Mouse (Mus musculus) hindbrain, embryonic 14.5 days (tissue): ENCODE data around the gene Hist1h2ab. TPM values are rescaled to one million over a fixed set of nuclear protein-coding genes. Genes with fewer than 3 reads are reported as not detected.
A peak's percentile ranks its signal among the peaks of the same experiment; 100 is the strongest.

Source experiments
- ATAC-seq: fragments of 200-750 bp; cut with Nextera tagmentation; 2 replicates; pipeline ENCODE4 v1.8.0; 2017; ENCODE audit warnings: moderate number of reproducible peaks, mild to moderate bottlenecking, moderate TSS enrichment, moderate library complexity; ENCODE audit not compliant: low FRiP score
- DNase-seq: peaks from one replicate; pipeline ENCODE4 v3.0.0-alpha.2; 2015; ENCODE audit warnings: low spot score
- H3K27ac ChIP-seq: fragments of 300-500 bp; sonication (generic); 2 replicates; pipeline ENCODE4 v1.5.1; 2014; ENCODE audit warnings: mild to moderate bottlenecking, moderate library complexity
- H3K27me3 ChIP-seq: fragments of 300-500 bp; sonication (generic); 2 replicates; pipeline ENCODE4 v1.6.1; 2014; ENCODE audit warnings: mild to moderate bottlenecking, low read length, mixed read lengths; ENCODE audit not compliant: control insufficient read depth, insufficient read depth
- H3K36me3 ChIP-seq: fragments of 300-500 bp; sonication (generic); replicated peaks from 2 replicates; pipeline ENCODE4 v1.6.1; 2014; ENCODE audit not compliant: control insufficient read depth, insufficient read depth
- H3K4me1 ChIP-seq: fragments of 300-500 bp; sonication (generic); replicated peaks from 2 replicates; pipeline ENCODE4 v1.6.1; 2014; ENCODE audit warnings: antibody characterized with exemption, low read length, mixed read lengths; ENCODE audit not compliant: control insufficient read depth, insufficient read depth
- H3K4me2 ChIP-seq: fragments of 300-500 bp; sonication (generic); replicated peaks from 2 replicates; pipeline ENCODE4 v1.6.1; 2014; ENCODE audit warnings: mild to moderate bottlenecking, moderate library complexity
- H3K4me3 ChIP-seq: fragments of 300-500 bp; sonication (generic); replicated peaks from 2 replicates; pipeline ENCODE4 v1.5.1; 2014; ENCODE audit warnings: mild to moderate bottlenecking, low read length
- H3K9ac ChIP-seq: fragments of 300-500 bp; sonication (generic); 2 replicates; pipeline ENCODE4 v1.6.1; 2014
- H3K9me3 ChIP-seq: fragments of 300-500 bp; sonication (generic); 2 replicates; pipeline ENCODE4 v1.6.1; 2016; ENCODE audit warnings: low read length; ENCODE audit not compliant: control insufficient read depth
- WGBS: fragments of 180-500 bp; shearing (Covaris S2); extraction: QIAGEN DNeasy Blood & Tissue Kit; methylation state at CpG from one replicate; pipeline ENCODE4 v1.1.7; 2014; 5-methylcytosine and 5-hydroxymethylcytosine counted together
- polyA plus RNA-seq: library from polyadenylated mRNA; unstranded; fragments of >200 nt; fragmentation: Nextera tagmentation; extraction: Ambion mirVana; gene quantifications from 2 replicates; pipeline ENCODE4 v1.2.1, GENCODE M21; 2014

Hist1h2ab gene
- polyA plus RNA-seq, 1 experiment from 2014 or later, result 6.7 TPM

- Histone ChIP-seq H3K36me3 (no peaks in the 10 kb centered on the region), H3K27me3 (no peaks in the 10 kb centered on the region), H3K4me1 (no peaks in the 10 kb centered on the region), H3K9ac (no peak overlapping the region), H3K4me3 (no peak overlapping the region), H3K27ac (no peak overlapping the region), H3K9me3 (no peaks in the 10 kb centered on the region), H3K4me2 (no peak overlapping the region)
- peak; percentile 76 for DNase-seq
- no peak; the same call in 1 of the 2 replicates for ATAC-seq
- WGBS, result 23% methylated on average over 8 of the region's 8 CpGs
These were observed 18.6 kb upstream of the Hist1h2ab start for GRCm38 (mm10) chr13:23732156-23732804.

- 92% methylated on average over 5 of the region's 5 CpGs for WGBS
- no peak overlapping the region for H3K4me2 ChIP-seq
- H3K27me3 ChIP-seq, result no peaks in the 10 kb centered on the region
- no peak overlapping the region for H3K27ac ChIP-seq
- H3K9me3 ChIP-seq, result no peaks in the 10 kb centered on the region
- H3K36me3 ChIP-seq, result no peaks in the 10 kb centered on the region
- peaks cover 12% of the 10 kb centered on the region; the same call in 1 of the 2 replicates for H3K4me1 ChIP-seq
- no peak overlapping the region for H3K9ac ChIP-seq
- no peak for ATAC-seq
- DNase-seq, result no peak
- no peak overlapping the region for H3K4me3 ChIP-seq
These were observed 13.8 kb upstream of the Hist1h2ab start for GRCm38 (mm10) chr13:23737091-23737490.

GRCm38 (mm10) chr13:23738041-23738440 is 12.9 kb upstream of the Hist1h2ab start:
- WGBS, result 20% methylated on average over 4 of the region's 4 CpGs
- ATAC-seq (no peak), DNase-seq (no peak)
- peak overlapping the region; percentile 97 for H3K4me2 ChIP-seq
- H3K27me3 ChIP-seq, result no peaks in the 10 kb centered on the region
- peaks cover 12% of the 10 kb centered on the region; the same call in 1 of the 2 replicates for H3K4me1 ChIP-seq
- H3K9me3 ChIP-seq, result no peaks in the 10 kb centered on the region
- H3K9ac ChIP-seq, result peak overlapping the region; percentile 63; the same call in 1 of the 2 replicates
- H3K4me3 ChIP-seq, result peak overlapping the region; percentile 48
- peak overlapping the region; percentile 69 for H3K27ac ChIP-seq
- H3K36me3 ChIP-seq, result no peaks in the 10 kb centered on the region

- WGBS, result under 1% methylated on average over 28 of the region's 38 CpGs
- Histone ChIP-seq H3K9me3 (no peaks in the 10 kb centered on the region), H3K36me3 (no peaks in the 10 kb centered on the region), H3K4me2 (peak within 1 kb of the TSS; percentile 97), H3K4me1 (peaks cover 12% of the 10 kb centered on the region; the same call in 1 of the 2 replicates), H3K4me3 (peak within 1 kb of the TSS; percentile 48), H3K27ac (peak within 1 kb of the TSS; percentile 80), H3K27me3 (no peaks in the 10 kb centered on the region), H3K9ac (peak within 1 kb of the TSS; percentile 63)
- DNase-seq, result peak; percentile 88
- peak; percentile 93 for ATAC-seq
These were observed 12.3 kb upstream of the Hist1h2ab start, which contains the start of gene Hist1h1c for GRCm38 (mm10) chr13:23738677-23739068. Gene Hist1h1c, plus strand, starts transcription at chr13:23738808.

- DNase-seq, result peak; percentile 86
- Histone ChIP-seq H3K4me3 (peak overlapping the region; percentile 48), H3K27ac (peak overlapping the region; percentile 80), H3K9me3 (no peaks in the 10 kb centered on the region), H3K9ac (peak overlapping the region; percentile 63), H3K4me1 (peaks cover 12% of the 10 kb centered on the region; the same call in 1 of the 2 replicates), H3K27me3 (no peaks in the 10 kb centered on the region), H3K36me3 (no peaks in the 10 kb centered on the region), H3K4me2 (peak overlapping the region; percentile 97)
- ATAC-seq, result peak; percentile 92
- WGBS, result under 1% methylated on average over 39 of the region's 39 CpGs
These were observed 11.6 kb upstream of the Hist1h2ab start for GRCm38 (mm10) chr13:23739069-23739921.

- H3K36me3 ChIP-seq, result no peaks in the 10 kb centered on the region
- H3K27ac ChIP-seq, result peak overlapping the region; percentile 75
- H3K9me3 ChIP-seq, result no peaks in the 10 kb centered on the region
- WGBS, result 1% methylated on average over 14 of the region's 14 CpGs
- peaks cover 12% of the 10 kb centered on the region; the same call in 1 of the 2 replicates for H3K4me1 ChIP-seq
- peak; percentile 64 for DNase-seq
- peak; percentile 42 for ATAC-seq
- H3K9ac ChIP-seq, result peak overlapping the region; percentile 63
- peak overlapping the region; percentile 48 for H3K4me3 ChIP-seq
- H3K27me3 ChIP-seq, result no peaks in the 10 kb centered on the region
- H3K4me2 ChIP-seq, result peak overlapping the region; percentile 97
These were observed 11.0 kb upstream of the Hist1h2ab start for GRCm38 (mm10) chr13:23739922-23740252.

GRCm38 (mm10) chr13:23740256-23740840 is 10.6 kb upstream of the Hist1h2ab start:
- Histone ChIP-seq H3K9ac (peak overlapping the region; percentile 63), H3K4me2 (peak overlapping the region; percentile 97), H3K27ac (peak overlapping the region; percentile 75), H3K27me3 (no peaks in the 10 kb centered on the region), H3K4me3 (peak overlapping the region; percentile 48), H3K4me1 (peaks cover 12% of the 10 kb centered on the region; the same call in 1 of the 2 replicates), H3K9me3 (no peaks in the 10 kb centered on the region), H3K36me3 (no peaks in the 10 kb centered on the region)
- ATAC-seq (no peak), DNase-seq (no peak)
- WGBS, result 38% methylated on average over 13 of the region's 13 CpGs

- ATAC-seq, result no peak
- Histone ChIP-seq H3K4me1 (peaks cover 16% of the 10 kb centered on the region), H3K4me2 (peak overlapping the region; percentile 97; the same call in 1 of the 2 replicates), H3K9ac (no peak overlapping the region), H3K9me3 (no peaks in the 10 kb centered on the region), H3K27me3 (no peaks in the 10 kb centered on the region), H3K4me3 (no peak overlapping the region), H3K27ac (no peak overlapping the region), H3K36me3 (no peaks in the 10 kb centered on the region)
- 78% methylated on average over 5 of the region's 5 CpGs for WGBS
- no peak for DNase-seq
These were observed 10.0 kb upstream of the Hist1h2ab start for GRCm38 (mm10) chr13:23740910-23741309.

GRCm38 (mm10) chr13:23742007-23742406 is 8.9 kb upstream of the Hist1h2ab start:
- no peaks in the 10 kb centered on the region for H3K36me3 ChIP-seq
- H3K4me3 ChIP-seq, result no peak overlapping the region
- no peak overlapping the region for H3K9ac ChIP-seq
- no peak for DNase-seq
- H3K27me3 ChIP-seq, result no peaks in the 10 kb centered on the region
- H3K27ac ChIP-seq, result no peak overlapping the region
- no peak for ATAC-seq
- no peaks in the 10 kb centered on the region for H3K9me3 ChIP-seq
- peaks cover 17% of the 10 kb centered on the region for H3K4me1 ChIP-seq
- no peak overlapping the region for H3K4me2 ChIP-seq
